In genomic region chr4:115052343-115053005, GRCm38 (mm10) we compare ENCODE assay signal across 8 mouse cellular contexts. TPM values are rescaled to one million over a fixed set of nuclear protein-coding genes. Genes with fewer than 3 reads are reported as not detected.
DNase-seq lines count a peak whose midpoint lies in the region; ATAC-seq and TF ChIP-seq lines count a peak whose summit lies in the region.

No protein-coding gene starts in this region.

- no peaks in the 10 kb centered on the region for H3K27me3 ChIP-seq in G1E (ENCODE audit: insufficient read depth, low read length)
- peaks cover 27% of the 10 kb centered on the region for H3K27me3 ChIP-seq in erythroblast, embryonic 14.5 days (ENCODE audit: control insufficient read depth)
- peaks cover 65% of the 10 kb centered on the region for H3K27me3 ChIP-seq in heart, postnatal 0 days (ENCODE audit: control insufficient read depth, insufficient read depth, low read length)
- H3K27me3 ChIP-seq in stomach, embryonic 16.5 days (ENCODE audit: control insufficient read depth, insufficient read depth, low read length) = peaks cover 63% of the 10 kb centered on the region

- H3K27ac ChIP-seq in heart, postnatal 0 days (ENCODE audit: low read depth) = peak overlapping the region; percentile 64
- no peak overlapping the region; the same call in 1 of the 2 replicates for H3K27ac ChIP-seq in stomach, embryonic 16.5 days (ENCODE audit: low read length)

- H3K4me1 ChIP-seq in G1E (ENCODE audit: insufficient read depth, low read depth, low read length) = peaks cover 76% of the 10 kb centered on the region
- peaks cover 92% of the 10 kb centered on the region for H3K4me1 ChIP-seq in erythroblast, embryonic 14.5 days (ENCODE audit: control insufficient read depth)
- no peaks in the 10 kb centered on the region for H3K4me1 ChIP-seq in heart, postnatal 0 days (ENCODE audit: control insufficient read depth, insufficient read depth)
- H3K4me1 ChIP-seq in stomach, embryonic 16.5 days (ENCODE audit: control insufficient read depth, insufficient read depth, low read length) = peaks cover 15% of the 10 kb centered on the region

- TF ChIP-seq EP300 in heart, postnatal 0 days (IDR thresholded peaks at IDR 0.05; ENCODE audit: low read depth) = peak; percentile 82; the same call in 1 of the 2 replicates

- TF ChIP-seq CTCF in G1E (IDR thresholded peaks at IDR 0.05; ENCODE audit: low read depth, low read length) = no peak
- no peak for TF ChIP-seq CTCF in heart, postnatal 0 days (IDR thresholded peaks at IDR 0.05; ENCODE audit: low read depth)

- peak; percentile 86 for DNase-seq in 416B (ENCODE audit: low read depth)
- no peak for DNase-seq in G1E (ENCODE audit: low spot score)
- peak; percentile 75 for DNase-seq in heart, postnatal 0 days (ENCODE audit: low spot score)
- DNase-seq in kidney, postnatal 25 days = peak; percentile 77 to 91
- DNase-seq in lung, postnatal 4 days = peak; percentile 84 to 93
- no peak for DNase-seq in cerebellum, adult 11 months

- no peaks in the 10 kb centered on the region for H3K36me3 ChIP-seq in G1E (replicated peaks)
- peaks cover 16% of the 10 kb centered on the region for H3K36me3 ChIP-seq in erythroblast, embryonic 14.5 days (ENCODE audit: control insufficient read depth)
- no peaks in the 10 kb centered on the region for H3K36me3 ChIP-seq in heart, postnatal 0 days (replicated peaks; ENCODE audit: control insufficient read depth, insufficient read depth, low read length)
- H3K36me3 ChIP-seq in stomach, embryonic 16.5 days (ENCODE audit: control insufficient read depth, insufficient read depth, low read length) = no peaks in the 10 kb centered on the region

- no peak for ATAC-seq in G1E (ENCODE audit: extremely low read depth, insufficient number of reproducible peaks, low FRiP score, poor library complexity, severe bottlenecking)
- peak; percentile 78 for ATAC-seq in heart, postnatal 0 days (ENCODE audit: insufficient read depth, low read depth)
- peak; percentile 71 for ATAC-seq in stomach, embryonic 16.5 days (ENCODE audit: insufficient read depth, low FRiP score)

- 0 out of 2 replicates have a peak overlapping the region, but pooled peaks have one; percentile 13 for H3K9ac ChIP-seq in heart, postnatal 0 days (replicated peaks; ENCODE audit: low read depth, low read length)
- no peak overlapping the region for H3K9ac ChIP-seq in stomach, embryonic 16.5 days (ENCODE audit: low read length)

- 2% methylated on average over 36 of the region's 36 CpGs for WGBS in heart, postnatal 0 days
- 3% methylated on average over 36 of the region's 36 CpGs for WGBS in stomach, embryonic 16.5 days

- H3K9me3 ChIP-seq in G1E (replicated peaks) = no peaks in the 10 kb centered on the region
- H3K9me3 ChIP-seq in erythroblast, embryonic 14.5 days (ENCODE audit: control insufficient read depth, low read length) = no peaks in the 10 kb centered on the region
- H3K9me3 ChIP-seq in heart, postnatal 0 days (replicated peaks; ENCODE audit: control insufficient read depth, low read length) = no peaks in the 10 kb centered on the region
- no peaks in the 10 kb centered on the region for H3K9me3 ChIP-seq in stomach, embryonic 16.5 days (replicated peaks; ENCODE audit: control insufficient read depth, low read length)

- H3K4me2 ChIP-seq in heart, postnatal 0 days (ENCODE audit: low read depth, low read length) = peak overlapping the region; percentile 66
- peak overlapping the region; percentile 47 for H3K4me2 ChIP-seq in stomach, embryonic 16.5 days (ENCODE audit: low read depth, low read length)

- H3K4me3 ChIP-seq in G1E (ENCODE audit: low read depth, low read length) = peak overlapping the region; percentile 68; the same call in 1 of the 2 replicates
- peak overlapping the region; percentile 62 for H3K4me3 ChIP-seq in erythroblast, embryonic 14.5 days (replicated peaks)
- H3K4me3 ChIP-seq in heart, postnatal 0 days (ENCODE audit: low read depth, low read length) = peak overlapping the region; percentile 41
- H3K4me3 ChIP-seq in stomach, embryonic 16.5 days (replicated peaks; ENCODE audit: low read length) = peak overlapping the region; percentile 29

RNA-seq across cellular contexts. Expression of gene Tal1, which starts 3.8 kb away (rescaled TPM):
- total RNA-seq in G1E (2014; fragmentation: Nextera tagmentation) (155 and 174 TPM in 2 replicates), G1E (2017) (155 and 166 TPM in 2 replicates)
- 239 and 262 TPM in 2 replicates for polyA plus RNA-seq in G1E (2012)
- polyA plus RNA-seq in erythroblast, embryonic 14.5 days (2012) = 65.6 and 98.0 TPM in 2 replicates
- 10.1 and 10.7 TPM in 2 replicates for total RNA-seq in heart, postnatal 0 days (2014; rRNA removed; ENCODE audit: low replicate concordance)
- polyA plus RNA-seq in heart, postnatal 0 days (2015; fragmentation: Nextera tagmentation; extraction: Ambion mirVana) = 0.78 and 0.80 TPM in 2 replicates
- 0.59 and 1.1 TPM in 2 replicates for polyA plus RNA-seq in stomach, embryonic 16.5 days (2015; fragmentation: Nextera tagmentation; extraction: Ambion mirVana)

RNA-seq across cellular contexts. Expression of gene Pdzk1ip1, which starts 36.0 kb away (rescaled TPM):
- total RNA-seq in G1E (2014; fragmentation: Nextera tagmentation) = 2.4 and 3.0 TPM in 2 replicates
- 19.8 and 23.1 TPM in 2 replicates for total RNA-seq in G1E (2017)
- polyA plus RNA-seq in G1E (2012) = 0.21 TPM in 1 of 2 replicates, not detected in the other
- polyA plus RNA-seq in erythroblast, embryonic 14.5 days (2012) = 0.99 and 2.2 TPM in 2 replicates
- 0.97 and 4.2 TPM in 2 replicates for total RNA-seq in heart, postnatal 0 days (2014; rRNA removed; ENCODE audit: low replicate concordance)
- 0.90 and 1.0 TPM in 2 replicates for polyA plus RNA-seq in heart, postnatal 0 days (2015; fragmentation: Nextera tagmentation; extraction: Ambion mirVana)
- 130 and 180 TPM in 2 replicates for polyA plus RNA-seq in stomach, embryonic 16.5 days (2015; fragmentation: Nextera tagmentation; extraction: Ambion mirVana)

RNA-seq across cellular contexts. Expression of gene Stil, which starts 52.5 kb away (rescaled TPM):
- total RNA-seq in G1E (2014; fragmentation: Nextera tagmentation) (93.1 and 94.3 TPM in 2 replicates), G1E (2017) (19.9 and 26.0 TPM in 2 replicates)
- polyA plus RNA-seq in G1E (2012) = 2.8 and 4.0 TPM in 2 replicates
- polyA plus RNA-seq in erythroblast, embryonic 14.5 days (2012) = 0.18 and 0.25 TPM in 2 replicates
- 6.1 and 10.0 TPM in 2 replicates for total RNA-seq in heart, postnatal 0 days (2014; rRNA removed; ENCODE audit: low replicate concordance)
- polyA plus RNA-seq in heart, postnatal 0 days (2015; fragmentation: Nextera tagmentation; extraction: Ambion mirVana) = 1.7 and 2.0 TPM in 2 replicates
- 9.4 and 10.2 TPM in 2 replicates for polyA plus RNA-seq in stomach, embryonic 16.5 days (2015; fragmentation: Nextera tagmentation; extraction: Ambion mirVana)

Comparison
In these comparisons a context has a peak if more than half of its experiments do, and no peak if none do; other contexts are left out.
1. DNase-seq: peak in 416B (single experiment), heart, postnatal 0 days (single experiment), kidney, postnatal 25 days (2 of 2) and lung, postnatal 4 days (2 of 2); none in G1E (single experiment) and cerebellum, adult 11 months (single experiment).
2. RNA of gene Tal1, which starts 3.8 kb away (polyA plus RNA-seq): 239 to 262 TPM in G1E and 65.6 to 98.0 TPM in erythroblast, embryonic 14.5 days; 0.59 to 1.1 TPM in stomach, embryonic 16.5 days and 0.78 to 0.80 TPM in heart, postnatal 0 days; every median in the first group is over 10 times any median in the second.
3. RNA of gene Pdzk1ip1, which starts 36.0 kb away (polyA plus RNA-seq): 130 to 180 TPM in stomach, embryonic 16.5 days; 0.99 to 2.2 TPM in erythroblast, embryonic 14.5 days, 0.90 to 1.0 TPM in heart, postnatal 0 days and 0.21 TPM in G1E; every median in the first group is over 10 times any median in the second.
4. Peak in every context shown above with its lines, with median percentiles within 50 percentile points of each other: H3K4me3 ChIP-seq.